Mouse (Mus musculus): ENCODE data around the gene Dnaja3.
"Not testable (repeated sequence)": the region's sequence is repeated elsewhere in the genome, so short reads cannot be mapped to it uniquely, and the experiment has no call there.

Dnaja3 gene

GRCm38 (mm10) chr16:4667190-4667808 is 27.5 kb downstream of the Dnaja3 start:
- peak; percentile 55 to 85 for DNase-seq (ENCODE audit: low spot score in 2 of 2)

- DNase-seq (ENCODE audit: low spot score in 2 of 2): no peak
Measured at GRCm38 (mm10) chr16:4670317-4670716, 30.5 kb downstream of the Dnaja3 start.

GRCm38 (mm10) chr16:4674091-4674490 is 34.3 kb downstream of the Dnaja3 start:
- DNase-seq (ENCODE audit: low spot score in 2 of 2): no peak

GRCm38 (mm10) chr16:4676836-4677235 is 37.0 kb downstream of the Dnaja3 start:
- no peak for DNase-seq (ENCODE audit: low spot score in 2 of 2)

GRCm38 (mm10) chr16:4678080-4678479 is 38.3 kb downstream of the Dnaja3 start:
- no peak for DNase-seq (ENCODE audit: low spot score in 2 of 2)

- peak; percentile 84 to 90 for DNase-seq (ENCODE audit: low spot score in 2 of 2)
Measured at GRCm38 (mm10) chr16:4679121-4680018, 39.6 kb downstream of the Dnaja3 start, which contains the start of gene Coro7. Gene Coro7 (minus strand): TSS chr16:4679777.

- not testable (repeated sequence) for DNase-seq (ENCODE audit: low spot score in 2 of 2)
Measured at GRCm38 (mm10) chr16:4680922-4681455, 41.2 kb downstream of the Dnaja3 start.

- DNase-seq (ENCODE audit: low spot score in 2 of 2): no peak
Measured at GRCm38 (mm10) chr16:4682628-4683179, 42.9 kb downstream of the Dnaja3 start.

- DNase-seq (ENCODE audit: low spot score in 2 of 2): no peak
Measured at GRCm38 (mm10) chr16:4683193-4683580, 43.4 kb downstream of the Dnaja3 start.

- DNase-seq (ENCODE audit: low spot score in 2 of 2): peak; percentile 95 to 97
Measured at GRCm38 (mm10) chr16:4683581-4684456, 44.0 kb downstream of the Dnaja3 start.

- no peak for DNase-seq (ENCODE audit: low spot score in 2 of 2)
Measured at GRCm38 (mm10) chr16:4684457-4684791, 44.6 kb downstream of the Dnaja3 start.

GRCm38 (mm10) chr16:4689371-4689770 is 49.6 kb downstream of the Dnaja3 start:
- not testable (repeated sequence) for DNase-seq (ENCODE audit: low spot score in 2 of 2)

- DNase-seq (ENCODE audit: low spot score in 2 of 2): no peak
Measured at GRCm38 (mm10) chr16:4701211-4701610, 61.4 kb downstream of the Dnaja3 start.

GRCm38 (mm10) chr16:4702646-4703045 is 62.9 kb downstream of the Dnaja3 start:
- no peak for DNase-seq (ENCODE audit: low spot score in 2 of 2)

GRCm38 (mm10) chr16:4705541-4705940 is 65.8 kb downstream of the Dnaja3 start:
- DNase-seq (ENCODE audit: low spot score in 2 of 2): no peak

- no peak for DNase-seq (ENCODE audit: low spot score in 2 of 2)
Measured at GRCm38 (mm10) chr16:4711173-4711572, 71.4 kb downstream of the Dnaja3 start.

- DNase-seq (ENCODE audit: low spot score in 2 of 2): no peak
Measured at GRCm38 (mm10) chr16:4713861-4714710, 74.3 kb downstream of the Dnaja3 start.

- DNase-seq (ENCODE audit: low spot score in 2 of 2): no peak
Measured at GRCm38 (mm10) chr16:4717866-4718265, 78.1 kb downstream of the Dnaja3 start.

GRCm38 (mm10) chr16:4718753-4719518 is 79.1 kb downstream of the Dnaja3 start, which contains the start of gene Nmral1:
Gene Nmral1 (minus strand): TSS chr16:4719356.
- peak; percentile 44 to 50 for DNase-seq (ENCODE audit: low spot score in 2 of 2)

Data from spleen, postnatal 14 days (tissue).